Mouse (Mus musculus) heart, embryonic 16.5 days (tissue): Measurements from ENCODE around the gene Cd209g. TPM values are rescaled to one million over a fixed set of nuclear protein-coding genes. Genes with fewer than 3 reads are reported as not detected.

Source experiments
- polyA plus RNA-seq: library from polyadenylated mRNA; unstranded; fragments of >200 nt; fragmentation: Nextera tagmentation; extraction: Ambion mirVana; gene quantifications from 2 replicates; pipeline ENCODE4 v1.2.1, GENCODE M21; 2015

The Cd209g gene
- polyA plus RNA-seq, 1 experiment from 2014 or later = not detected

Other genes starting within 250 kb of the Cd209g start
- gene Cd209b, start 207.3 kb upstream of the Cd209g start, polyA plus RNA-seq = not detected in 2 replicates
- 0.21 and 0.38 TPM in 2 replicates for gene Cd209c, start 179.4 kb upstream of the Cd209g start, polyA plus RNA-seq
- gene Cd209f, start 28.3 kb upstream of the Cd209g start, polyA plus RNA-seq = 0.12 TPM in 1 of 2 replicates, not detected in the other
- 15.0 and 16.7 TPM in 2 replicates for gene Evi5l, start 32.5 kb downstream of the Cd209g start, polyA plus RNA-seq
- 0.25 and 0.80 TPM in 2 replicates for gene Prr36, start 83.4 kb downstream of the Cd209g start, polyA plus RNA-seq
- gene Lrrc8e, start 92.7 kb downstream of the Cd209g start, polyA plus RNA-seq = 0.39 and 0.54 TPM in 2 replicates
- gene Map2k7, start 104.6 kb downstream of the Cd209g start, polyA plus RNA-seq = 20.8 and 25.0 TPM in 2 replicates
- gene Gm49320, start 104.8 kb downstream of the Cd209g start, polyA plus RNA-seq = 0.42 and 0.81 TPM in 2 replicates
- 3.0 and 3.6 TPM in 2 replicates for gene Tgfbr3l, start 114.1 kb downstream of the Cd209g start, polyA plus RNA-seq
- gene Snapc2, start 119.0 kb downstream of the Cd209g start, polyA plus RNA-seq = 41.9 and 42.5 TPM in 2 replicates
- 27.5 and 28.4 TPM in 2 replicates for gene Ctxn1, start 125.2 kb downstream of the Cd209g start, polyA plus RNA-seq
- 70.6 and 75.5 TPM in 2 replicates for gene Timm44, start 141.8 kb downstream of the Cd209g start, polyA plus RNA-seq
- 40.8 and 79.9 TPM in 2 replicates for gene Ccl25, start 191.1 kb downstream of the Cd209g start, polyA plus RNA-seq
- 155 and 168 TPM in 2 replicates for gene Elavl1, start 191.3 kb downstream of the Cd209g start, polyA plus RNA-seq